Mouse (Mus musculus): ENCODE results near the gene Ano7. TPM values are rescaled to one million over a fixed set of nuclear protein-coding genes. Genes with fewer than 3 reads are reported as not detected.

The Ano7 gene
- 0.19 and 0.39 TPM in 2 replicates for polyA plus RNA-seq (2015; fragmentation: Nextera tagmentation; extraction: Ambion mirVana)

DNA sequence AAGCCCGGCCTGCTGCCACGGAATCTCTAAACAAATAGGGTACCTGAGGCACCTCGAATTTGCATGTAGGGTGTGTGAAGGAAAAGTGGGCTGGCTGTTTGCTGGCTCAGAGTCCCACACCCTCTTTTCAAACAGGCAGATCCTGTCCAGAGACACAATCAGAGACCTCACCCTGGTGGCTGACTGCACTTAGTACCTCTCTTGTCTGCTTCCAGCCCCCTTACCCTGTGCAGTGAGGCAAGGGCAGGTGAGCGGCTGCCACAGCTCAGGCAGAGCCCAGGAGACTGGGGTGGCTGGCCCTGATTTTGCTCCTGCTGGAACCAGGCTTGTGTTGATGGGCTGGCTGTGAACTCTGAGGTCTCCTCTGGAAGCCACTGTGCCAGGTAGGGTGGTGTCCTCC, at the start of gene Ano7:
TSS of gene Ano7 (plus strand) at position 266 of the 400 bp plus-strand sequence.

DNA sequence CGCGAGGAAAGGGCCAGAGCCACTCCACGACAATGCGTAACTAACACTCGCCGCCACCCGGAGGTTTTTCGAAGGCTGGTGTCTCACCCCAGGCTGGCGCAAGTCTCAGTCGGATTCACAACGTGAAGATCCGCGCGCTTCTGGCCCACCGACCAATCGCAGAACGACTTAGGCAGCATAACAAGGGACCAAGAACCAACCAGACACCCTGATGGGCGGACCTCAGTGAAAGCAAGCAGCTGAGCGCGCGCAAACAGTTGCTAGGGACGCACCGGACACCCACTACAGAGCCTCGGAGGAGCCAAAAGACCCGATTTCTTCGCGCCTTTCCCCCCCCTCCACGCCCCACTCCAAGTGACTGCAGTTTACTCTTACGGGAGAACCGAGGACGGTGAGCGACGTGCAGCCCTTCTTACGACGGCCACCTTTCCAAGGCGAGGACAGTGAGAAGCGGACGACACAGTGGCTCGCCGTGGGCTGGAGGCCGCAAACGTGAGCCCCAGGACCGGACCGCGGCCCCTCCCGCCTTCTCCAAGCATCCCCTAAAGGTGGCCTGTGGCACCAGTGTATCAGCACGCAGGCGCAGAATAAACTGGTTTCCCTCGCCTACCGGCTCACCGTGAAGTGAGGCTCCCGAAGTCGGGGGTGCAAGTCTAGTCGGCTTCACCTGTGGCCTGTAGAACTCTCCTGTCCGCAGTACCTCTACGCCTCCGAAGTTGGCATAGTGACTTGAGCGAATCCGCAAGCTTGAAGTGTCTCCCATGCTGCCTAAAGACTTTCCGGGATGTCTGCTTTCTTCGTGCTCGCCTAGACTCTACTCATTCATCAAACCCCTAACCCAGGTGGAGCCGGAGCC, 30.9 kb upstream of the Ano7 start, which contains the start of the genes Ppp1r7 and Pask:
TSS of gene Ppp1r7 (plus strand) at position 207 of the 856 bp plus-strand sequence.
TSS of gene Pask (minus strand) at position 835 of the 856 bp plus-strand sequence.

Small RNA genes within 50 kb of the gene (microRNA-seq; reads per million reads assigned to microRNA genes)
- gene Mir6345 (ENCODE audit: borderline replicate concordance, insufficient number of aligned reads), result not detected
- gene Mir6902 (ENCODE audit: borderline replicate concordance, insufficient number of aligned reads), result not detected

Other genes with a start within 250 kb of the Ano7 start
- 9.1 and 12.7 TPM in 2 replicates for gene Agxt, start 238.7 kb upstream of the Ano7 start, polyA plus RNA-seq (2015; fragmentation: Nextera tagmentation; extraction: Ambion mirVana)
- 0.27 and 0.28 TPM in 2 replicates for gene 2310007B03Rik, start 213.0 kb upstream of the Ano7 start, polyA plus RNA-seq (2015; fragmentation: Nextera tagmentation; extraction: Ambion mirVana)
- gene Crocc2, start 205.2 kb upstream of the Ano7 start, polyA plus RNA-seq (2015; fragmentation: Nextera tagmentation; extraction: Ambion mirVana), result 0.25 and 0.58 TPM in 2 replicates
- gene Sned1, start 138.1 kb upstream of the Ano7 start, polyA plus RNA-seq (2015; fragmentation: Nextera tagmentation; extraction: Ambion mirVana), result 6.1 and 8.1 TPM in 2 replicates
- 30.9 and 33.3 TPM in 2 replicates for gene Mterf4, start 68.0 kb upstream of the Ano7 start, polyA plus RNA-seq (2015; fragmentation: Nextera tagmentation; extraction: Ambion mirVana)
- 31.6 and 46.4 TPM in 2 replicates for gene Ppp1r7, start 31.1 kb upstream of the Ano7 start, polyA plus RNA-seq (2015; fragmentation: Nextera tagmentation; extraction: Ambion mirVana)
- 3.3 and 4.2 TPM in 2 replicates for gene Pask, start 30.4 kb upstream of the Ano7 start, polyA plus RNA-seq (2015; fragmentation: Nextera tagmentation; extraction: Ambion mirVana)
- 92.2 and 145 TPM in 2 replicates for gene Hdlbp, start 104.9 kb downstream of the Ano7 start, polyA plus RNA-seq (2015; fragmentation: Nextera tagmentation; extraction: Ambion mirVana)
- 3.8 and 5.1 TPM in 2 replicates for gene Farp2, start 138.1 kb downstream of the Ano7 start, polyA plus RNA-seq (2015; fragmentation: Nextera tagmentation; extraction: Ambion mirVana)

All from adrenal gland, postnatal 0 days (tissue).